Mouse (Mus musculus) cortical plate, adult 2 months (tissue): ENCODE results near the gene Slc38a7. TPM values are rescaled to one million over a fixed set of nuclear protein-coding genes. Genes with fewer than 3 reads are reported as not detected.
"Not testable (repeated sequence)": the region's sequence is repeated elsewhere in the genome, so short reads cannot be mapped to it uniquely, and the experiment has no call there.

Source experiments
- H3K27ac ChIP-seq: fragments of 200-500 bp; 2 replicates; pipeline ENCODE4 v1.5.1; 2012; ENCODE audit warnings: low read length, control low read depth, inconsistent platforms; ENCODE audit not compliant: insufficient read depth
- H3K4me1 ChIP-seq: fragments of 200-500 bp; 2 replicates; pipeline ENCODE4 v1.6.1; 2011; ENCODE audit warnings: low read length; ENCODE audit not compliant: control insufficient read depth, insufficient read depth
- H3K4me3 ChIP-seq: fragments of 200-500 bp; 2 replicates; pipeline ENCODE4 v1.5.1; 2011; ENCODE audit warnings: mild to moderate bottlenecking, low read length, control low read depth; ENCODE audit not compliant: insufficient read depth
- CTCF ChIP-seq: fragments of 200-500 bp; IDR thresholded peaks from 2 replicates; pipeline ENCODE4 v1.5.1; 2011; ENCODE audit warnings: mild to moderate bottlenecking, control low read depth, low read length; ENCODE audit not compliant: insufficient read depth; ENCODE audit errors: extremely low read depth
- POLR2A ChIP-seq: fragments of 200-500 bp; IDR thresholded peaks from 2 replicates; pipeline ENCODE4 v1.6.1; 2011; ENCODE audit warnings: mild to moderate bottlenecking, low read length, control low read depth; ENCODE audit not compliant: insufficient read depth; ENCODE audit errors: extremely low read depth
- polyA plus RNA-seq: library from polyadenylated mRNA; depleted of rRNA; stranded (reverse); fragments of >200 nt; gene quantifications from 2 replicates; pipeline ENCODE4 v1.2.3, GENCODE M21; 2012; rRNA removed

The Slc38a7 gene
- polyA plus RNA-seq, 1 experiment, result 30.1 TPM

DNA sequence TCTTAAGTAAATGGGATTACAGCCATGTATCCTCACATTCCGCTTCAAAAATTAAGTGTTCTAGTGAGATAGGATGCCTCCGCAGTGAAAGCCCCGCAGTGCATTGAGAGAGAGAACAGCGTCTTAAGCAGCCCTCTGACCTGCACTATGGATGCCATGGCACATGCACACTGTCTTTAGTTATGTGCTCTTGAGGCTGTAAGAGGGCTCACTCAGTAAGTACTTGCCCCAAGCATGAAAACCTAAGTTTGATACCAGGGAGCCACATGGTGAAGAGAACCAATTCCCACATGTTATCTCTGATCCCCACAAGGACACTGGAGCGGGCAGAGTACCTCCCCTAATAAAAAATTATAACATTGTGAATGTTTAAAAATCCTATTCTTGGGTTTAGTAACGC lies 54.2 kb downstream of the Slc38a7 start:
- TF ChIP-seq POLR2A, result no peak
- no peak for TF ChIP-seq CTCF
- H3K4me1 ChIP-seq, result peaks cover 2% of the 10 kb centered on the region; the same call in 1 of the 2 replicates
- H3K27ac ChIP-seq, result no peak overlapping the region
- no peak overlapping the region for H3K4me3 ChIP-seq

DNA sequence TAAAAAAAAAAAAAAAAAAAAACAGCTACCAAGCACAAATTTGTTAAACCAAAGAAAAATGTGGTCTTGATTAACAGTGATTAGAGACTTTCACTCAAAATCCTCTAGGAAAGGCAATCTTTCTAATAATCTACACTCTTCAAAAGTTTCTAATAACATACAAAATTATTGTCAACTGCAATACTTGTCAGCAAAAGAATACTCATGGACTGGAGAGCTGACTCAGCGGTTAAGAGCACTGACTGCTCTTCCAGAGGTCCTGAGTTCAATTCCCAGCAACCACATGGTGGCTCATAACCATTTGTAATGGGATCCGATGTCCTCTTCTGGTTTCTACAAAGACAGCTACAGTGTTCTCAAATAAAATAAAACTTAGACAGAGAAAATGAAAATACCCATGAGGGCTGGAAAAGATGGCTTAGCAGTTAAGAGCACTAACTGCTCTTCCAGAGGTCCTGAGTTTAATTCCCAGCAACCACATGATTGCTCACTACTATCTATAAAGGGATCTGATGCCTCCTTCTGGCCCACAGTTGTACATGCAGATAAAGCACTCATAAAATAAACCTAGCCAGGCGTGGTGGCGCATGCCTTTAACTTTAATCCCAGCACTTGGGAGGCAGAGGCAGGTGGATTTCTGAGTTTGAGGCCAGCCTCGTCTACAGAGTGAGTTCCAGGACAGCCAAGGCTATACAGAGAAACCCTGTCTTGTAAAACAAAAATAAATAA lies 57.8 kb downstream of the Slc38a7 start:
- not testable (repeated sequence) for H3K4me1 ChIP-seq, H3K27ac ChIP-seq, H3K4me3 ChIP-seq

Other genes with a start within 250 kb of the Slc38a7 start
- 1.6 and 1.8 TPM in 2 replicates for gene Gins3, start 220.1 kb downstream of the Slc38a7 start, polyA plus RNA-seq
- 1,920 and 1,995 TPM in 2 replicates for gene Ndrg4, start 176.6 kb downstream of the Slc38a7 start, polyA plus RNA-seq
- 22.9 and 29.1 TPM in 2 replicates for gene Setd6, start 137.7 kb downstream of the Slc38a7 start, polyA plus RNA-seq
- gene Cnot1, start 46.1 kb downstream of the Slc38a7 start, polyA plus RNA-seq, result 51.3 and 54.7 TPM in 2 replicates
- gene Sap18b, start 28.2 kb downstream of the Slc38a7 start, polyA plus RNA-seq, result 68.0 and 69.6 TPM in 2 replicates
- gene Got2, start 35.0 kb upstream of the Slc38a7 start, polyA plus RNA-seq, result 217 and 230 TPM in 2 replicates